Mouse (Mus musculus): ENCODE results near the gene Wwc1. TPM values are rescaled to one million over a fixed set of nuclear protein-coding genes. Genes with fewer than 3 reads are reported as not detected.
A peak's percentile ranks its signal among the peaks of the same experiment; 100 is the strongest.

Wwc1 gene
- polyA plus RNA-seq, 1 experiment from 2014 or later: 4.8 TPM

- Histone ChIP-seq H3K27ac (replicated peaks; ENCODE audit: low read depth, low read length) (no peak overlapping the region), H3K9ac (replicated peaks; ENCODE audit: low read length) (no peak overlapping the region), H3K9me3 (replicated peaks; ENCODE audit: control insufficient read depth, low read length) (no peaks in the 10 kb centered on the region), H3K4me2 (ENCODE audit: low read depth, low read length) (no peak overlapping the region), H3K4me1 (ENCODE audit: control insufficient read depth, insufficient read depth, low read length) (no peaks in the 10 kb centered on the region), H3K27me3 (ENCODE audit: control insufficient read depth, insufficient read depth, low read length) (no peaks in the 10 kb centered on the region), H3K36me3 (replicated peaks; ENCODE audit: control insufficient read depth, insufficient read depth, low read depth, low read length) (no peaks in the 10 kb centered on the region), H3K4me3 (ENCODE audit: low read depth, low read length) (no peak overlapping the region)
- 71% methylated on average over 6 of the region's 6 CpGs for WGBS
- DNase-seq (ENCODE audit: low spot score) (no peak), ATAC-seq (replicated peaks; ENCODE audit: insufficient number of reproducible peaks, low FRiP score, low TSS enrichment, low read depth) (no peak)
These were observed 66.8 kb downstream of the Wwc1 start for GRCm38 (mm10) chr11:35913418-35914044.

GRCm38 (mm10) chr11:35904955-35905550, 75.3 kb downstream of the Wwc1 start:
- 86% methylated on average over 7 of the region's 7 CpGs for WGBS
- H3K4me3 ChIP-seq (ENCODE audit: low read depth, low read length): no peak overlapping the region
- H3K27me3 ChIP-seq (ENCODE audit: control insufficient read depth, insufficient read depth, low read length): no peaks in the 10 kb centered on the region
- H3K27ac ChIP-seq (replicated peaks; ENCODE audit: low read depth, low read length): no peak overlapping the region
- no peak for ATAC-seq (replicated peaks; ENCODE audit: insufficient number of reproducible peaks, low FRiP score, low TSS enrichment, low read depth)
- H3K4me1 ChIP-seq (ENCODE audit: control insufficient read depth, insufficient read depth, low read length): no peaks in the 10 kb centered on the region
- DNase-seq (ENCODE audit: low spot score): no peak
- H3K9me3 ChIP-seq (replicated peaks; ENCODE audit: control insufficient read depth, low read length): no peaks in the 10 kb centered on the region
- no peaks in the 10 kb centered on the region for H3K36me3 ChIP-seq (replicated peaks; ENCODE audit: control insufficient read depth, insufficient read depth, low read depth, low read length)
- no peak overlapping the region for H3K4me2 ChIP-seq (ENCODE audit: low read depth, low read length)
- no peak overlapping the region for H3K9ac ChIP-seq (replicated peaks; ENCODE audit: low read length)

DNA sequence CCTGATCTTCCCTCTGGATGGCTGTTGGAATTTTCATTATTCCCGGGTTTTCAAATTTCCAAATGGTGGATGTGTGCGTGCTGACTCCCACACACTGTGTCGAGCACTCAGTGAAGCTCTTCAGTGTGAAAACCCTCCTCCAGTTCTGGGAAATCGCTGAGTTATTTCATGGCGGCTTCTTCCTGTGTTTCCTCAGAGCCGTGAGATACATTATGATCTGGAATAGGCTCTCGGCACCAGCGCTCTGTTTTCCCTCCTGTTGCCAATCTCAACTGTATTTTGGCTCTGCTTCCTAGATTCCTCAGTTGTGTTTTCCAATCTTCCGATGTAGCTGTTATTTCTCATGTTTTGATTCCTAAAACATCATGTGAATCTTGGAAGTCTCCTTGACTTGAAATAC, 77.2 kb downstream of the Wwc1 start:
- H3K36me3 ChIP-seq (replicated peaks; ENCODE audit: control insufficient read depth, insufficient read depth, low read depth, low read length): no peaks in the 10 kb centered on the region
- no peak overlapping the region for H3K9ac ChIP-seq (replicated peaks; ENCODE audit: low read length)
- H3K4me1 ChIP-seq (ENCODE audit: control insufficient read depth, insufficient read depth, low read length): no peaks in the 10 kb centered on the region
- ATAC-seq (replicated peaks; ENCODE audit: insufficient number of reproducible peaks, low FRiP score, low TSS enrichment, low read depth) (no peak), DNase-seq (ENCODE audit: low spot score) (no peak)
- no peak overlapping the region for H3K4me3 ChIP-seq (ENCODE audit: low read depth, low read length)
- WGBS: 91% methylated on average over 9 of the region's 9 CpGs
- no peak overlapping the region for H3K27ac ChIP-seq (replicated peaks; ENCODE audit: low read depth, low read length)
- no peak overlapping the region for H3K4me2 ChIP-seq (ENCODE audit: low read depth, low read length)
- no peaks in the 10 kb centered on the region for H3K9me3 ChIP-seq (replicated peaks; ENCODE audit: control insufficient read depth, low read length)
- no peaks in the 10 kb centered on the region for H3K27me3 ChIP-seq (ENCODE audit: control insufficient read depth, insufficient read depth, low read length)

DNA sequence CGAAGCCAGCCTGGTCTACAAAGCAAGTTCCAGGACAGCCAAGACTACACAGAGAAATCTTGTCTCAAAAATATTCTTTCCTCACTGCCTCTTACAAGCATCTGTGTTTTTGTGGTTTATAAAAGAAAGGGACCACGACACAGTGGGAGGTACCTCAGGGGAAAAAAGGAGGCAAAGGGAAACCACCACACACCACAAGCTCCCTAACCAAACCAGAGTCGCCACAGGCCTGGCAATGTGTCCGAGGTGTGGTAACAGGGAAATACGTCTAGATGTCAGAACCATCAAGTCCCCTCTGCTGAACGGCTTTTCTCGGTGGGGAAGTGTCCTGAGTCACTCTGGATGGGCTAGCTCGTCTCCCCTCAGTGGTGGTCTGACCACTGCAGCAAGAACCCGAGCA, 80.4 kb downstream of the Wwc1 start:
- DNase-seq (ENCODE audit: low spot score) (no peak), ATAC-seq (replicated peaks; ENCODE audit: insufficient number of reproducible peaks, low FRiP score, low TSS enrichment, low read depth) (no peak)
- 68% methylated on average over 9 of the region's 9 CpGs for WGBS
- Histone ChIP-seq H3K9me3 (replicated peaks; ENCODE audit: control insufficient read depth, low read length) (no peaks in the 10 kb centered on the region), H3K36me3 (replicated peaks; ENCODE audit: control insufficient read depth, insufficient read depth, low read depth, low read length) (no peaks in the 10 kb centered on the region), H3K9ac (replicated peaks; ENCODE audit: low read length) (no peak overlapping the region), H3K27ac (replicated peaks; ENCODE audit: low read depth, low read length) (no peak overlapping the region), H3K4me1 (ENCODE audit: control insufficient read depth, insufficient read depth, low read length) (no peaks in the 10 kb centered on the region), H3K27me3 (ENCODE audit: control insufficient read depth, insufficient read depth, low read length) (no peaks in the 10 kb centered on the region), H3K4me3 (ENCODE audit: low read depth, low read length) (no peak overlapping the region), H3K4me2 (ENCODE audit: low read depth, low read length) (no peak overlapping the region)

DNA sequence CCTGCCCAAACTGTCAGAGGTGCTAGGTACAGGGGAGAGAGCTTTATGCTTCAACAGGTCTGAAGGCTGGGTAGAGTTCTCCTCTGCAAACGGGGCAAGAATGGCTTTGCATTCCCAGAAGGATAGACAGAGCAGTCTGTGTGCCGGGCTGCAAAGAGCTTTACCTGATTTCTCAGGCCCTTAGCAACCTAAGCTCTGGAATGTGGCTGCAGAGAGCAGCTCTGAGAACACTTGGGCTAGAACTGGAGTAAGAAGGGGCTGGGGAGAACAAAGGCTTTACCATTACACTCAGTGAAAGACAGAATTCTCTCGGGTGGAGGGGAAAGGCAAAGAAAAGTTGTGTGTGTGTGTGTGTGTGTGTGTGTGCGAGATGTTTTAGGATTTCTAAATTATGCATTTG, 86.9 kb downstream of the Wwc1 start:
- Histone ChIP-seq H3K27me3 (ENCODE audit: control insufficient read depth, insufficient read depth, low read length) (no peaks in the 10 kb centered on the region), H3K4me1 (ENCODE audit: control insufficient read depth, insufficient read depth, low read length) (no peaks in the 10 kb centered on the region; the same call in 1 of the 2 replicates), H3K4me2 (ENCODE audit: low read depth, low read length) (no peak overlapping the region), H3K9ac (replicated peaks; ENCODE audit: low read length) (0 out of 2 replicates have a peak overlapping the region, but pooled peaks have one; percentile 18), H3K9me3 (replicated peaks; ENCODE audit: control insufficient read depth, low read length) (no peaks in the 10 kb centered on the region), H3K4me3 (ENCODE audit: low read depth, low read length) (no peak overlapping the region), H3K27ac (replicated peaks; ENCODE audit: low read depth, low read length) (no peak overlapping the region; the same call in 1 of the 2 replicates), H3K36me3 (replicated peaks; ENCODE audit: control insufficient read depth, insufficient read depth, low read depth, low read length) (no peaks in the 10 kb centered on the region)
- DNase-seq (ENCODE audit: low spot score) (no peak), ATAC-seq (replicated peaks; ENCODE audit: insufficient number of reproducible peaks, low FRiP score, low TSS enrichment, low read depth) (0 out of 2 replicates have a peak, but pooled peaks have one; percentile 21)
- 31% methylated on average over 4 of the region's 4 CpGs for WGBS

- Histone ChIP-seq H3K4me1 (ENCODE audit: control insufficient read depth, insufficient read depth, low read length) (no peaks in the 10 kb centered on the region; the same call in 1 of the 2 replicates), H3K27me3 (ENCODE audit: control insufficient read depth, insufficient read depth, low read length) (no peaks in the 10 kb centered on the region), H3K9ac (replicated peaks; ENCODE audit: low read length) (0 out of 2 replicates have a peak overlapping the region, but pooled peaks have one; percentile 18), H3K9me3 (replicated peaks; ENCODE audit: control insufficient read depth, low read length) (no peaks in the 10 kb centered on the region), H3K36me3 (replicated peaks; ENCODE audit: control insufficient read depth, insufficient read depth, low read depth, low read length) (no peaks in the 10 kb centered on the region), H3K27ac (replicated peaks; ENCODE audit: low read depth, low read length) (no peak overlapping the region; the same call in 1 of the 2 replicates), H3K4me2 (ENCODE audit: low read depth, low read length) (no peak overlapping the region), H3K4me3 (ENCODE audit: low read depth, low read length) (no peak overlapping the region)
- ATAC-seq (replicated peaks; ENCODE audit: insufficient number of reproducible peaks, low FRiP score, low TSS enrichment, low read depth): no peak
- 25% methylated on average over 10 of the region's 10 CpGs for WGBS
- DNase-seq (ENCODE audit: low spot score): no peak
These were observed 87.3 kb downstream of the Wwc1 start for GRCm38 (mm10) chr11:35893018-35893421.

- Histone ChIP-seq H3K4me1 (ENCODE audit: control insufficient read depth, insufficient read depth, low read length) (no peaks in the 10 kb centered on the region; the same call in 1 of the 2 replicates), H3K27ac (replicated peaks; ENCODE audit: low read depth, low read length) (no peak overlapping the region), H3K4me2 (ENCODE audit: low read depth, low read length) (no peak overlapping the region), H3K27me3 (ENCODE audit: control insufficient read depth, insufficient read depth, low read length) (no peaks in the 10 kb centered on the region), H3K36me3 (replicated peaks; ENCODE audit: control insufficient read depth, insufficient read depth, low read depth, low read length) (no peaks in the 10 kb centered on the region), H3K9me3 (replicated peaks; ENCODE audit: control insufficient read depth, low read length) (no peaks in the 10 kb centered on the region), H3K4me3 (ENCODE audit: low read depth, low read length) (no peak overlapping the region), H3K9ac (replicated peaks; ENCODE audit: low read length) (no peak overlapping the region)
- 63% methylated on average over 9 of the region's 9 CpGs for WGBS
- no peak for DNase-seq (ENCODE audit: low spot score)
- ATAC-seq (replicated peaks; ENCODE audit: insufficient number of reproducible peaks, low FRiP score, low TSS enrichment, low read depth): no peak
These were observed 88.0 kb downstream of the Wwc1 start for GRCm38 (mm10) chr11:35892293-35892692.

DNA sequence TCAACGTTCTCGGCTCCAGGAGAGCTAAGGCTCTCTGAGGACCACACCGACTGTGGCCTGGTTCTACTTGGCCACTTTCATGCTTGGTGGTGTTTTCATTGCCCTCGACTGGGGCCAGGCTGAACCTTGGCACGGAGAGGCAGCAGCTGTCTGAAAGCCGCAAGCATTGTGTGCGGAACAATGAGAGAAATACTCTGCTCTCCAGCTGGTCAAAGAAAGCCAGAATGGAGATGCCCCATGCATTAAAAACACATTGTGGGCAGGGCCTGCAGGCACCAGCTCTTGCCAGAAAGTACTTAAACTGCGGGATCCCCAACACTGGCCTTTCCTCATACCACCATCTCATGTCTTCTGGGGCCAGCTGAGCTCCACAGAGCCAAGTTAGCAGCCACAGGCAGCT, 91.5 kb downstream of the Wwc1 start:
- Histone ChIP-seq H3K9me3 (replicated peaks; ENCODE audit: control insufficient read depth, low read length) (no peaks in the 10 kb centered on the region), H3K27ac (replicated peaks; ENCODE audit: low read depth, low read length) (no peak overlapping the region), H3K27me3 (ENCODE audit: control insufficient read depth, insufficient read depth, low read length) (no peaks in the 10 kb centered on the region), H3K4me1 (ENCODE audit: control insufficient read depth, insufficient read depth, low read length) (no peaks in the 10 kb centered on the region; the same call in 1 of the 2 replicates), H3K4me2 (ENCODE audit: low read depth, low read length) (no peak overlapping the region), H3K36me3 (replicated peaks; ENCODE audit: control insufficient read depth, insufficient read depth, low read depth, low read length) (no peaks in the 10 kb centered on the region), H3K9ac (replicated peaks; ENCODE audit: low read length) (no peak overlapping the region), H3K4me3 (ENCODE audit: low read depth, low read length) (no peak overlapping the region)
- WGBS: 81% methylated on average over 8 of the region's 8 CpGs
- ATAC-seq (replicated peaks; ENCODE audit: insufficient number of reproducible peaks, low FRiP score, low TSS enrichment, low read depth) (no peak), DNase-seq (ENCODE audit: low spot score) (no peak)
